Mouse (Mus musculus) spleen, adult 2 months (tissue): ENCODE results near the gene Dctn5. TPM values are rescaled to one million over a fixed set of nuclear protein-coding genes. Genes with fewer than 3 reads are reported as not detected.

Source experiments
- DNase-seq, 2 experiments: peaks; one replicate each; pipeline versions ENCODE4 v3.0.0 to v3.0.0-alpha.2; 2012 to 2021; ENCODE audit warnings: low spot score in 2 of 2, low read depth in 1 of 2
- H3K27ac ChIP-seq: fragments of 200-500 bp; 2 replicates; pipeline ENCODE4 v1.5.1; 2012; ENCODE audit warnings: low read length, inconsistent platforms; ENCODE audit not compliant: insufficient read depth
- H3K27me3 ChIP-seq: fragments of 200-500 bp; 2 replicates; pipeline ENCODE4 v1.6.1; 2012; ENCODE audit warnings: mild to moderate bottlenecking, moderate library complexity, low read length, inconsistent platforms; ENCODE audit not compliant: control insufficient read depth, insufficient read depth
- H3K36me3 ChIP-seq: fragments of 200-500 bp; 2 replicates; pipeline ENCODE4 v1.6.1; 2012; ENCODE audit warnings: mild to moderate bottlenecking, low read length, inconsistent platforms; ENCODE audit not compliant: control insufficient read depth, insufficient read depth
- H3K4me1 ChIP-seq: fragments of 200-500 bp; 2 replicates; pipeline ENCODE4 v1.6.1; 2011; ENCODE audit warnings: inconsistent platforms; ENCODE audit not compliant: control insufficient read depth, insufficient read depth, insufficient read length
- H3K4me3 ChIP-seq: fragments of 200-500 bp; 2 replicates; pipeline ENCODE4 v1.5.1; 2011; ENCODE audit warnings: mild to moderate bottlenecking, inconsistent platforms; ENCODE audit not compliant: insufficient read depth, insufficient read length; ENCODE audit errors: extremely low read depth
- CTCF ChIP-seq: fragments of 200-500 bp; IDR thresholded peaks from 2 replicates; pipeline ENCODE4 v1.5.1; 2011; ENCODE audit warnings: mild to moderate bottlenecking, inconsistent platforms; ENCODE audit not compliant: insufficient read depth, insufficient read length, insufficient replicate concordance; ENCODE audit errors: extremely low read depth
- POLR2A ChIP-seq: fragments of 200-500 bp; IDR thresholded peaks from 2 replicates; pipeline ENCODE4 v1.6.1; 2011; ENCODE audit warnings: low read depth, low read length, inconsistent platforms
- WGBS: fragments of 180-500 bp; shearing (Covaris S2); methylation state at CpG from one replicate; pipeline ENCODE4 v1.1.7; 2018; 5-methylcytosine and 5-hydroxymethylcytosine counted together
- polyA plus RNA-seq: library from polyadenylated mRNA; depleted of rRNA; stranded (reverse); fragments of >200 nt; gene quantifications from 2 replicates; pipeline ENCODE4 v1.2.3, GENCODE M21; 2012; rRNA removed

Dctn5 gene
- polyA plus RNA-seq, 1 experiment, result 62.0 TPM

- no peaks in the 10 kb centered on the region for H3K4me1 ChIP-seq
- DNase-seq, result no peak
- H3K4me3 ChIP-seq, result no peak within 1 kb of the TSS
- 16% methylated on average over 17 of the region's 17 CpGs for WGBS
- H3K27me3 ChIP-seq, result no peaks in the 10 kb centered on the region
- TF ChIP-seq POLR2A (no peak), CTCF (no peak)
- H3K36me3 ChIP-seq, result no peaks in the 10 kb centered on the region
- H3K27ac ChIP-seq, result no peak within 1 kb of the TSS
Observed at GRCm38 (mm10) chr7:122186043-122186442, 53.2 kb downstream of the Dctn5 start, which contains the start of gene Ern2. Gene Ern2, minus strand, starts transcription at chr7:122186207.

- peak; percentile 53; the same call in 1 of the 2 replicates for TF ChIP-seq CTCF
- TF ChIP-seq POLR2A, result no peak
- Histone ChIP-seq H3K4me3 (no peak overlapping the region), H3K27me3 (no peaks in the 10 kb centered on the region), H3K36me3 (no peaks in the 10 kb centered on the region), H3K4me1 (no peaks in the 10 kb centered on the region), H3K27ac (no peak overlapping the region)
- peak; percentile 34 to 35 for DNase-seq
- 46% methylated on average over 7 of the region's 7 CpGs for WGBS
Observed at GRCm38 (mm10) chr7:122189484-122189883, 56.6 kb downstream of the Dctn5 start.

GRCm38 (mm10) chr7:122191097-122191496 lies 58.3 kb downstream of the Dctn5 start:
- no peak overlapping the region for H3K27ac ChIP-seq
- H3K4me3 ChIP-seq, result no peak overlapping the region
- no peaks in the 10 kb centered on the region for H3K4me1 ChIP-seq
- no peaks in the 10 kb centered on the region for H3K36me3 ChIP-seq
- WGBS, result 86% methylated on average over 10 of the region's 10 CpGs
- H3K27me3 ChIP-seq, result no peaks in the 10 kb centered on the region
- no peak for TF ChIP-seq POLR2A
- TF ChIP-seq CTCF, result no peak
- DNase-seq, result no peak

GRCm38 (mm10) chr7:122193919-122194318 lies 61.1 kb downstream of the Dctn5 start:
- no peak for DNase-seq
- Histone ChIP-seq H3K27me3 (no peaks in the 10 kb centered on the region), H3K27ac (no peak overlapping the region), H3K4me1 (no peaks in the 10 kb centered on the region), H3K4me3 (no peak overlapping the region), H3K36me3 (no peaks in the 10 kb centered on the region)
- TF ChIP-seq POLR2A (no peak), CTCF (no peak)

- 67% methylated on average over 9 of the region's 9 CpGs for WGBS
Observed at GRCm38 (mm10) chr7:122196771-122197170, 63.9 kb downstream of the Dctn5 start.

GRCm38 (mm10) chr7:122197306-122197705 lies 64.5 kb downstream of the Dctn5 start:
- no peaks in the 10 kb centered on the region for H3K36me3 ChIP-seq
- no peak overlapping the region for H3K27ac ChIP-seq
- 35% methylated on average over 4 of the region's 4 CpGs for WGBS

More at GRCm38 (mm10) chr7:122196771-122197170, 63.9 kb downstream of the Dctn5 start:
- Histone ChIP-seq H3K27ac (no peak overlapping the region), H3K27me3 (no peaks in the 10 kb centered on the region), H3K4me3 (no peak overlapping the region), H3K4me1 (no peaks in the 10 kb centered on the region), H3K36me3 (no peaks in the 10 kb centered on the region)
- no peak for DNase-seq
- TF ChIP-seq POLR2A (no peak), CTCF (no peak)

More at GRCm38 (mm10) chr7:122197306-122197705, 64.5 kb downstream of the Dctn5 start:
- TF ChIP-seq CTCF (peak; percentile 21; the same call in 1 of the 2 replicates), POLR2A (no peak)
- H3K4me3 ChIP-seq, result no peak overlapping the region
- no peaks in the 10 kb centered on the region for H3K27me3 ChIP-seq
- no peaks in the 10 kb centered on the region for H3K4me1 ChIP-seq
- DNase-seq, result peak; percentile 36 to 38

Other genes starting within 250 kb of the Dctn5 start
- 9.9 and 11.8 TPM in 2 replicates for gene Cog7, start 151.3 kb upstream of the Dctn5 start, polyA plus RNA-seq
- 88.1 and 148 TPM in 2 replicates for gene Gga2, start 111.8 kb upstream of the Dctn5 start, polyA plus RNA-seq
- 15.4 and 16.2 TPM in 2 replicates for gene Ubfd1, start 65.9 kb upstream of the Dctn5 start, polyA plus RNA-seq
- 7.9 and 10.4 TPM in 2 replicates for gene Ears2, start 65.8 kb upstream of the Dctn5 start, polyA plus RNA-seq
- 103 and 141 TPM in 2 replicates for gene Ndufab1, start 31.2 kb upstream of the Dctn5 start, polyA plus RNA-seq
- 2.5 and 2.7 TPM in 2 replicates for gene Palb2, start 56 bp upstream of the Dctn5 start, polyA plus RNA-seq
- 11.3 and 14.9 TPM in 2 replicates for gene Plk1, start 26.4 kb downstream of the Dctn5 start, polyA plus RNA-seq
- gene Ern2, start 53.2 kb downstream of the Dctn5 start, polyA plus RNA-seq, result 0.22 TPM in 1 of 2 replicates, not detected in the other
- gene Chp2, start 86.5 kb downstream of the Dctn5 start, polyA plus RNA-seq, result 1.2 and 2.7 TPM in 2 replicates
- gene Prkcb, start 155.7 kb downstream of the Dctn5 start, polyA plus RNA-seq, result 106 and 118 TPM in 2 replicates